Mouse (Mus musculus): ENCODE results near the gene Rora.

The Rora gene

DNA sequence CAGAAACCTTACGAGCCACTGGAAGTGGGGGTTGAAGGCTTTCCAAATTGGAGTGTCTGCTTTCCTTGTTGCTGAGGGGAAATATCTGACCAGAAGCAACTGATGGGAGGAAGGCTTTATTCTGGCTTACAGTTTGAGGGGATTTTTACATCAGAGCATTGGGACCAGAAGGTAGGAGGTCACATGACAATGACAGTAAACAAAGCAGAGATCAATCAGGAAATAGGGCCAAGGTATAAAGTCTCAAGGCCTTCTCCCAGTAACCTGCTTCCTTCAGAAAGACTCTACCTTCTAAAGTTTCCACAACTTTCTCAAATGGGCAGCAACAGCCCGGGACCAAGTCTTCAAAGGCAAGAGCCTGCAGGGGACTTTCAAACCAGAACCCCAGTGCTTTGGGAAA, 34.6 kb downstream of the Rora start:
- 92% methylated on average over 2 of the region's 2 CpGs for WGBS

DNA sequence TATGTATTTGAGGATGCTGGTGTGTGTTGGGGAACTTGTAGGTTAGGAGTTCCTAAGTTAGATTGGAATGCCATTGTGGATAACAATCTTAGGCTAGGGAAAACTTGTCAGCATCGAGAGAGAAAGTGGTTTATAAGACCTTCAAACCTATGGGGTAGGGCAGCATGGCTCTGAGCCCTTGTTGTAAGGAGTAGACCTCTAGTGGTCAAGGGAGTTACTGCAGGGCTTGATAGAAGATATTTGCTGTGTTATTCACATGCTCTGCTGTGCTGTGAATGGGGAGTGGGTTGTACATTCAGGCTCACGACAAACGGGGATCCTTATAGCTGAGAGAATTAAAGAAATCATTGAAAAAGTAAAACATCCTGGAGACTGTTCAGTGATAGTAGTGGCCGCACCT, 35.8 kb downstream of the Rora start:
- WGBS, result 37% methylated on average over 4 of the region's 4 CpGs

DNA sequence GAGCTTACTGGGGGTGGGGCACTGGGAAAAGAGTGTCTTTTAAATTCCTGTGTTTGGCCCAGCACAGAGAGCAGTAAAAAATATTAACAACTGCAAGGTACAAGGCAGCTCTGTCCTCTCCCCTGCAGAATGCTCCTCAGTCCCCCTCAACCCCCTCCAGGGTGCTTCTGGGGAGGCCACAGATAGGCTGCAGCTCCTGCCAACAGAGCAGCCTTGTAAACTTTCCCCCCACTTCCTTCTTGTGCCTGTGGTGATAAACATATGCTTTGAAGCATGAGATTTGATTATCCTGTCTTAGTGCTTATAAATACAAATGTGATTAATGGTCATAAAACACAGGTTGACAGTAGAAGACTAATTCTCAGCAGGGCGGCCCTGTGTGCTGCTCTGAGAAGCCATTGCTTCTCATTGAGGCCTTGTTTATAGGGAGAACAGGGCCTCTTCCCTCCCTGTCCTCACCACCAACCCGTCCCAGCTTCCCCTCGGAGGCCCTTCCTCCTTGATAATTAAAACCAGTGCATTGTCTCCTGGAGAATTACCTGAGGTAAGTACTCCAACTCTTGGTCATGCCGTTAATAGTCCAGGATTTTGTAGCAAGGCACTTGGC, 41.4 kb downstream of the Rora start:
- 68% methylated on average over 4 of the region's 4 CpGs for WGBS

DNA sequence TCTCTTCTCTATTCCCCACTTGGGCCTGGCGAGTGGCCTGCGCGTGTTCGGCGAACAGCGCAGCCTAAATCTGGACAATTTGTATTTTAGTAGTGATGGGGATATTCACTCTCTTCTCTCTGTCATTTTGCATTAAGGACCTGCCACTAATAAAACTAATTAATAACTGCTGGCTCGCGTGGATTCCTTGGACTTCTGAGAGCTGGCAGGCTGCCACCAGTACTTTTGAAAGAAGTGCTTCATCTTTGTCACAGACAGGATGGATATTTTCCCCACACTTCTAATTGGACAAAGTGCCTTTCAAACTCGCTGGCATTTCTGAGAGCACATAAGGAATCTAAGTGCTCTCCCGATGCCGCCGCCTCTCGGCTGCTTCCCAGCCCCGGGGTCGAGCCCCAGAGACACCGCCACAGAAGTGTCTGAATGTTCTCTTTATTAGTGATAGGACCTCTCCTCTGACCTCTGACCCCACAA, 41.9 kb downstream of the Rora start:
- 59% methylated on average over 16 of the region's 16 CpGs for WGBS

DNA sequence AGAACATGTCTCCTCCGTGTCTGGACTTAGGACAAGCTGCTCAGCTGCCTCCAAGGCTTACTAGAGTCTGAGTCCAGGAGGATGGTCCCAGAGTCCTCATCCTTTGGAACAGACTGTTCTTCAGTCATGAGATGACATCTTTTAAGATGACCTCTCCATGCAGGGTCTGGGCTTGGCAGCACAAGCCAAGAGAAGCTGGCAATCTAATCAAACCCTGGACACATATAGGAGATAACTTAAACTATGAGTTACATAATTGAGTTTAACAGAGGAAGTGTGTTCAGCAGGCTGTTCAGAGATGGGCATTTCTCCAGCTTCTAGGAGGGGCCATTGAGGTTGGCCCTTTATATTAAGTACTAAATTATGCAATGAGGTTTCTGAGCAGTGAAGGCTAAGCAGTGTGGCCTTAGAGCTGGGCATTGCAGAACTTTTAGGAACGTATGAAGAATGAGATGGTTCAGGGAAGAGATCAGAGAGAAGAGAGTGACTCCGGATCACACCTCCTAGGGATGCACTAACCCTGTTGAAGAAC, 42.9 kb downstream of the Rora start:
- 91% methylated on average over 3 of the region's 3 CpGs for WGBS

DNA sequence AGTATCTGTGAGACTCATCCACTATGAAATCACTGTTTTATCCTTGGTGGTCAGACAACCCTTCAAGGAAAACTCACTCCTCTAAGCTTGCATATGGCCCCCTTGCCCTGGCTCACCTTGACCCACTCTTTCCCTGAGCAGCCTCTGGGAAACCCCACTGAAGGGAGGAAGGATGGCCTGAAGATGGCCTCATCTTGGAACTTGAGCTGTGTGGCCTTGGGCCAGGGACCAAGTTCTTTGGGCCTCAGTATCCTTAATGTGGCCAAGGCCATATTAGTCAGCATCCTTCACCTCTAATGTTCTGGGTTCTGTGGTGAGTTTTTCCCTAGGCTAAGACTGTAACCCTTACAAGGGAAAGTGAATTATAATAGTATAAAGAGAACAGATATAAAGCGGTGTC, 45.8 kb downstream of the Rora start:
- 100% methylated on average over 1 of the region's 1 CpGs for WGBS

DNA sequence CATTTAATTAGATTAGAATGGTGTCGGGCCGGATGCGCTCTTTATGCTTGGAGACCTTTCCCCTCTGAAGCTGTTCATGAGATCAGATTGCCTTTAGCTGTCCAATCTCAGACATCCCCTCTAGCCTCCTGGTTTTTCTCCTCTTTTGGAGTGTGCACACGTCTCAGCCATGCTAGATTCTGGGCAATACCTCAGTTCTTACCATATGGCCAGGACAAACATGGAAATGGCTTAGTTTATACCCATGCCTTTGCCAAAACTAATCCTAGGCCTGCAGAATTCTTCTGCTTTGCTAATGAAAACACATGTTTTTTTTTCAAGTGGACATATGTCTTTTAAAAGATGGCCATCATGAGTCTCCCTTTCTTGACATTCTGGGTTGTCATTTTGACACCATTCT, 46.3 kb downstream of the Rora start:
- 87% methylated on average over 4 of the region's 4 CpGs for WGBS

DNA sequence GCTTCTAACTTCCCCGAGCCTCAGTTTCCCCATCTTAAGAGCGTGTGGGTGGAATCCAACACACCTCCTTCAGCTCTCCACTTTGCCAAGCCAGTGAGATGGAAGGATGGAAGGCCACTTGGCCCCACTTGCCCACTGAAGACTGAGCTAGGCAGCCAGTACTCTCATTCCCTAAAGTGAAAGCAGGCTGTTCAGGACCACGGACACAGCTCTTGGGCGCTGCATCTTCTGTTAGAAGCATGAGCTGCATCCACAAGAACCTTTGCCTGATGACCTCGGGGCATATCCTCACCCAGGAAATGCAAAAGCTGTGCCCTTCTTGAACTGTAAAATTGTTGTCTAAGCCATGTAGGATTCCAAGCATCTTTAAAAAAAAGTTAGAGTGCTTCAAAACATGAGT, 54.0 kb downstream of the Rora start:
- 73% methylated on average over 5 of the region's 5 CpGs for WGBS

DNA sequence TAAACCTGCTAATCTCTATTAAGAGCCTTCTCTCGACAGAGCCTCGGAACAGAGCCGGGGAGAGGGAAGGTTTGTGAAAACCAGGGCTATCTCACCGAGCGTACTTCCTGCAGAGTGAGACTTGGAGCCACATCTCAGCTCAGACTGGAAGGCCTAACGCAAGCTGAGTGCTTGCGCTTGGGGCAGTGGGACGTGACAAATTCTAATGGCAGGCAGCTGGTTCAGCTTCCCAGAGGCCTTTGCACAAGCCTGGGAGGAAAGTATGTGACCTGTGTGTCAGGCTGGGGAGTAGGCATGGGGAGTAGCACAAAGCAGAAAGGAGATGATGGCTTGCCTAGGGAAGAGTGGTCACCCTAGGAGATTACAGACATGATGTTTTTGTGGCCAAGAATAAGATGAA, 55.6 kb downstream of the Rora start:
- WGBS, result 80% methylated on average over 8 of the region's 8 CpGs

DNA sequence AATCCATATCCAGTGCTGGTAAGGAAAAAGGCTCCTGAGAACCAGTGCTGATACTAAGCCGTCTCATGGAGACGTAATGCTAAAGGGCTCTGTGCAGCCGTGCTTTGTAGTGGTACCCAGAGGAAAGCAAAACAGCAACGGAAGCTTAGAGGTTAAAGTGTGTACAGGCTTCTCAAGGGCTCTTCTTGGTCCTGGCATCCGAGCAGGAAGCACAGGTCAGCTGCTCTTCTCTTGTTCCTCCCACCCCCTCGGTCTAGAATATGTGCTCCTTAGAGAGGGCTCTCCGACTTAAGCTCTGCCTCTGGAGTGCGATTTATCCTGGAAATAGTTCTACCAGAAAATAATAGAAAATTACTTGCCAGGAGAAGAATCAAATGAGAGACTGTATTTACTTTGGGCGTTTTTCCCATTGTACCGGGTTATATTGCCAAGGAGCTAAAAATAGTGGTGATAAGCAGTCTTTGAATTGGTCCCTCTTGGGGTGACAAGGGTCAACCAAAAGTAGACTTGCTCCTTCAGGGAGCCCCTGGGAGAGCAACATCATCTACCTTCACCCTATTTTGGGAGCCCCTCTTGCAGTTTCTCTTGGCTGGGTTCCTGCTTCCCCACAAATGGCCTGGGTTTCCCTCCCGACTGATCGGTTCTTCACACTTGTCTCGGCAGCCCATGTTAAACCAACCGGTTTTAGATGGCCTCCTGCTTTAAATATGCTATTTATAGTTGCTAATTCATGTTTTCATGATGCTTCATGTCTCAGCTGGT, 57.5 kb downstream of the Rora start:
- 53% methylated on average over 14 of the region's 14 CpGs for WGBS

DNA sequence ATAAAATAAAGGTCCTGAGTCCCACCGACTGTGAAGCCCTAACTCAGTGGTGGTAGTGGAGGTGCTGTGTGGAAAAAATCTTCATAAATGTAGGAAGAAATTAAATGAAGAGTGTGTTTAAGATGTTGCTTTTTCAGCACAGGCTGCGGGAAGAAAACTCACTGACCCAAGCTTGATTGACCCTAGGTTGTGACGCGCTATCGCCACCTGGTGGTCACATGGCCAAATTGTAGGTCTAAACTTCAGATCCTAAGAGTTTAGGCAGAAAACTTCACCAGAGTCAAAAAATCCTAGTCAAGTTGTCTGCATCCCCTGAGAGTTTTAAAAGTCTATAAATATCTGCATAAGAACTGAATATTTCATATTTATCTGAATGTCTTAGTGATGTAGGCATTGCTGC, 63.4 kb downstream of the Rora start:
- 18% methylated on average over 5 of the region's 5 CpGs for WGBS

DNA sequence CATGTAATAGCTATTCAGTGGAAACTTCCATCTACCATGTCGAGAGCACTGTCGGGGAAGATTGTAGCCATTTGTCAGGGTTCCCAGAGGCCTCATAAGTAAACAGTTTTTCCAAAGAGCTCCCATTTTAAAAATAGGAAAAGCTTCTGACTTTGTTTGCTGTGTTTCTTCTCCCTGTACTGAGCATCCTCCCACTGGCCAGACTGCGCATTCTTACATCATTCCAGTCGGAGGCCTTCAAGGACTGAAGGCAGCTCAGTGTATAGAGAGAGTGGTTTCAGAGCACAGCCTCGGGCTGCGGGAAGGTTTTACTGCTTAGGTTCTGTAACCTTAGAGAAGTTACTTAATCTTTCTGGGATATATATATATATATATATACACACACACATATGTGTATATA, 64.8 kb downstream of the Rora start:
- WGBS, result 68% methylated on average over 6 of the region's 6 CpGs

DNA sequence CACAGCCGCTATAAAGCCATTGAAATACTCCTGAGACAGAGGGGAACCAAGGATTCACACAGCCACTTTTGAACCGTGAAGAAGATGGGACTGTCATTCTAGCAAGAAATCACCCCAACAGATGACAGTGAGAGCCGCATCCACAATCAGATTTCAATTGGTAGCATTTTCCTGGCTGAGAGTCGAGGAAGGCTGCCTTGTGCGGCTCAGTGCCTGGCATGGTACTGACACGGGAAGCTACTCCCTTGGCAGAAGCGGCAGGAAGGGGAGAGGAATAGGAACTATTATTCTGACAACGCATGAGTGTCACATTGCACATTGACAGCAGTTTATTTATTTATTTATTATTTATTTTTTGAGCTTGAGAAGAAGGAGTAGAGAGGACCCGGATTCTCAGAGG, 65.7 kb downstream of the Rora start:
- WGBS, result 73% methylated on average over 9 of the region's 9 CpGs

DNA sequence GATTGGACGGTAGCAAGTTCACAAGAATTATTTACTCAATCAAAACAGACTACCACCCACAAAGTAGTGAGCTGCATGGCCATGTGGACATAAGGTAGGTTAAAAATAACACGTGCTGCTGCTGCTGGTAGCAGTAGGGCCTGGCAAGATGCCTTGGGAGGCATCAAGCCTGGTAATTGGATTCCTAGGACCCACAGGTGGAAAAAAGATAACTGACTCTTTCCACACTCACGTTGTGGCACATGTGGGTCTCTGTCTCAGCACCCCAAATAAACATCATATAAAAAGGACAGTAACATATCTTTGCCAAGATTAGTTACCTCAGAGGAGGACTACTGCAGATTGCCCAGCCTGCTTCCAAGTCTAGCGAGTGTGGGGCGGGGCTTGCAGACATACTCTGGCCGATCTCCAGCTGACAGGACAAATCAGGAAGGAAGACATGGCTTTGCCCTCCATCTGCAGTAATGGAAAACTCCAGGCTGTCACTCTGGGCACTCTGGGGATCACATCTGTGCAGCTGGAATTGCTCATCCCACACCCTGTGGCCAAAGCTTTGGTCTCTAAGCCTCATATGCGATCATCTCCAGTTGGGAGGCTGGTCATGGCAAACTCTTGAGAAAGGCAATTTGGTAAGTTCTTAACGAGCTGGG, 71.2 kb downstream of the Rora start:
- 57% methylated on average over 8 of the region's 8 CpGs for WGBS

DNA sequence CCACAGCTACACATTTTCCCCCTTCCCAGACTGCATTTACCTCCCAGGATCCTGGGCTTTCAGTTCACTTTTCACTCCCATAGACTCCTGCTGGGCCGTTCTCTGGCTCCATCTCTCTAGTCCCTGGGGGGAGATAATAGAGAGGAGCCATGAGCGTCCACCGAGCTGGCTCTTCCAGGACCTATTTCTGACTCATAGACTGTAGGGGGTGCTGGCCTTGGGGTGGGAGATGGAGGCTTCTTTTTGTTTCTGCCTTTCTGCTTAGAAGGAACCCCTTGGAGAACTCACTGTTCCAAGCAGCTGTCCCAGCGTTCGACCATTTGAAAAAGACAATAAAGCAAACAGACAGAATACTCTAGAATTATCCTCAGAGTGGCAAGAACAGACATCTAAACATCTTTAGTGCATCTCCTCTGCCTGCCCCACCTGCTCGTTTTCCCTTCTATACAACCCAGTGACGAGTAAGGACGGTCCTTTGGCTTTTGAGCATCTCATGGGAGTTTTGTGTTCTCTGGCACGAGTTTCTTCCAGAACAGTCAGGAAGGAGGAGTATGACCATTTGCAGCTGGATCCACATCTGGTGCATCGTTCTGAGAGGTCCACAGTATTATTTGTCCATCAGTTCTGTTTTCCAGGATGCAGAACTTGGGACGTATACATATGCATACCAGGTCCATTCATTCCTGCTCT, 73.7 kb downstream of the Rora start:
- WGBS, result 86% methylated on average over 11 of the region's 11 CpGs

DNA sequence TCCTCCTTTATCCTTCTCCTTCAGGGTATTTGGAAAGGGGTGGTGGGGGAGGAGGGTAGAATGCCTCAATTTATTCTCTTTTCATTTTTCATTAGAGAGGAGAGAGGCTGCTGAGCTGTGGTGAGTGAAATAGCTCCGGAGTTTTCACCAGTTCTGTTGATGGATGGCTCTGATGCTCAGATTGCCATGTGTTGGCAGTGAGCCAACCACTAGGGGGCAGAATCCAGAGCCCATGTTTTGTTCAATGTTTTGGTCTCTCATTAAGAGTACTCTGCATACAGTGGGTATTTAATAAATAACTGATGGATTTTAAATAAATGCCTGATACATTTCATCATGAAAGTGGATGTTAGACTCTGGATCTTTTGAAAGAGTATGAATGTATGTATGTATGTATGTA, 77.9 kb downstream of the Rora start:
- 72% methylated on average over 1 of the region's 1 CpGs for WGBS

DNA sequence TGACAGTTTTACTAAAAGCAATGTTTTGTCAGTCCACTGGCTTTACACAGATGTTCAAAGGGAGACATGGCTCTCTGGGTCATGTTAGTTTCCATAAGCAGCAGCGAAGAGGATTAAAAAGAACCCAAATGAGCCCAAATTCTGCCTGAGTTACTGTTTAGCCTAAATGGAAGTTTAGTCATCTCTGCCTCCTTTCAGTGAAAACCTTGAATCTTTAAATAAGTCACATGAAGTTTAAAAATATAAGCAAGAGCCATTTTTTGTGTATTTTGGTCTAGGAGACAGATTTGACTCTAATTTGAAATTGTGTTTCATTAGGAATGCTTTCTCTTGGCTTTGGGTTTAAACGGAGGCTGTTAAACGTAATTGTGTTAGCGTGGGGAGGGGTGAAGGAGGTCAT, 79.3 kb downstream of the Rora start:
- WGBS, result 61% methylated on average over 4 of the region's 4 CpGs

DNA sequence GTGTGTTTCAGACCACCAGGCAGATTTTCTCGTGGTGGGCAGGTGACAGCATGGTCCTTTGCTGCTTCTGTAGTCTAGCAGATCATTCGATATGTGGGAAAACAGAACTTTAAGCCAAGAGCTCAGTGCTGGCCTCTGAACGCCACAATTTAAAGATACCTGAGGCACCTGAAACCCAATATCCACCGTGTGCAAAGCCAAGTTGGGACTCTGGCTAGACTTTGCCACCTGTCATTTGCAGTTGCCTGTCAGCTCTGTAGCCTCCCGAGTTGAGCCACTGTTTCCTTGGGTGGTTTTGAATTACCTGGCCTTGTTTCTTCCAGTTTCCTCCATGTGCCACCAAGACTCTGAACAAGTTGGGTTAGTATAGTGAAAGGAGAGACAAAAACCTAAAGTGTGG, 82.3 kb downstream of the Rora start:
- 88% methylated on average over 5 of the region's 5 CpGs for WGBS

DNA sequence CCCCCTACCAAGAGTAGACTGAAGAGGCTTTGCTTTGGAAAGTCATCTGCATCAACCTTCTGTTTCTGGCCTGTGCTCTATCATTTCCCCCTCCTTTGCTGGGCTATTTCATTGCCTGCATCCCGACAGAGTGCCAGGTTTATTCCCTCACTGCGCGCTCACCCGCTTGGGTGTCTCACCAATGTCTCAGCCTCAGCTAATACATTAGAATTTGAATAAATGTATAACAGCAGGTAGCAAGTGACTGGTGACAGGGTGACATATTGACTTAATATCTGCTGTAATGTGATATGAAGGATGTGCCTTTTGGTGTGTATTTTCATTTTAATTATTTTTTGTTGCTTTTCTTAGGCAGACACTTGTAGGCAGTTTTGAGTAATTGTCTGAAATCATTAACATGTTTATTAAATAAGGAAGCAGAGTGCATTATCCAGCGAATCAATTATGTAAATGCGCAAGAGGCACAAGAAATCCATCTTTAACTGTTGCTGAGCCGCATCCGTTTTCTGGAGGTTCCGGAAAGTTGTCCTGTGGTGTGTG, 83.7 kb downstream of the Rora start:
- 89% methylated on average over 9 of the region's 9 CpGs for WGBS

DNA sequence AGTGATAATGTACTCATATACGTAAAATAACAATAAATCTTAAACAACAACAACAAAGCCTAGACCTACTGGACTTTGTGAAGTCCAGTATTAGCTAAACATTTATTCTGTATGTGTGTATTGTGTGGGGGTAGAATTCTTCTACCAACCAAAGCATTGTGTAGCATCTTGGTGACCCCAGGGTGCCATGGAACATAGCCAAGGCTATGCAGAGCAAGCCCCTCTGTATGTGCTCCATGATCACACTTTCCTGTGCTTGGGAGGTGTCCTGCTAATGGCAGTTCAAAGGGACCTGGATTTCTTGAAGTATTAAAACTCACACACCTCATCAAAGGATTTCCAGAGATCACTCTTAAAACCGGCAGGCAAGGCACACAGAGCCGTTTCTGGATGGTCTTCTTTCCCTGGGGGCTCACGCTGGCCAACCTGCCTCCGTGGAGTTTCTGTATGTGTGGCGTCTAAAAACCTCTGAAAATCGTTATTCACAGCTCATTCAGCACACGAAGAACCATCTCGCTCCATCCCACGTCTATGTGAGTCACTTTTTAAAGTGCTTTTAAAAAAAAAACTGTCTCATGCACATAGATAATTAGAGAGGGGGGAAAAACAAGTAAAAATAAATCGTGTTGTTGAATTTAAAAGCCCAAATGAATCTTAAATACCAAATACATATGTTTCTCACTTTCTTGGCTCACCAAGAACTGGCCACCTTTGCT, 92.5 kb downstream of the Rora start:
- WGBS, result 49% methylated on average over 11 of the region's 11 CpGs

DNA sequence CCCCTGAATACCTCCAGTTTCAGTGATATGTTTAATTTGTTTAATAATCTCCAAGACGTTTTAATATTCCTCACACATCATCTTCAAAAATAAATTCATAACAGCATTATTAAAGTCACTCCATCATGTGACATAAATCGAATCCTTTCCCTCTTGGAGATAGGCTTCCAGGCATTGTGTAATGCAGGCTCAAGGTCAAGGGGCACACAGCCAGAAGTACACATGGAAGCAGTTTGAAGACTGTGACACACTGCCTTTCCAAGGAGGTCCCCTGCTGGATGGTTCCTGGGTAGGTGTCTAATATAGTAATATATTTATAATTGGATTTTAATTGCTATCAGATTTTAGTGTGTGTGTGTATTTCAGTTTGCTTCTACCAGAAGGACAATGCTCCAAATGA, 103.4 kb downstream of the Rora start:
- WGBS, result 67% methylated on average over 2 of the region's 2 CpGs

Measured in cerebral cortex, adult 2 months (tissue).